Mouse (Mus musculus): ENCODE measurements around the gene A030005L19Rik. TPM values are rescaled to one million over a fixed set of nuclear protein-coding genes. Genes with fewer than 3 reads are reported as not detected.
"Not testable (repeated sequence)": the region's sequence is repeated elsewhere in the genome, so short reads cannot be mapped to it uniquely, and the experiment has no call there.

Gene A030005L19Rik
- total and polyA plus RNA-seq, 2 experiments from 2014 or later = not detected

GRCm38 (mm10) chr1:82938666-82939065 is 25.5 kb downstream of the A030005L19Rik start:
- Histone ChIP-seq H3K4me3 (ENCODE audit: low read depth, low read length) (no peak overlapping the region), H3K9ac (replicated peaks; ENCODE audit: low read depth, low read length) (no peak overlapping the region), H3K36me3 (replicated peaks; ENCODE audit: control insufficient read depth, insufficient read depth, low read length) (no peaks in the 10 kb centered on the region), H3K27ac (ENCODE audit: low read depth) (no peak overlapping the region), H3K4me1 (ENCODE audit: control insufficient read depth, insufficient read depth) (no peaks in the 10 kb centered on the region), H3K9me3 (replicated peaks; ENCODE audit: control insufficient read depth, low read length) (0 out of 2 replicates have a peak, but pooled peaks cover 9% of the 10 kb centered on the region), H3K4me2 (ENCODE audit: low read depth, low read length) (no peak overlapping the region), H3K27me3 (ENCODE audit: control insufficient read depth, insufficient read depth, low read length) (no peaks in the 10 kb centered on the region)
- 92% methylated on average over 5 of the region's 5 CpGs for WGBS
- ATAC-seq (ENCODE audit: insufficient read depth, low read depth) (no peak), DNase-seq (ENCODE audit: low spot score) (no peak)
- TF ChIP-seq EP300 (IDR thresholded peaks at IDR 0.05; ENCODE audit: low read depth) (no peak), CTCF (IDR thresholded peaks at IDR 0.05; ENCODE audit: low read depth) (no peak)

GRCm38 (mm10) chr1:82942505-82942904 is 29.4 kb downstream of the A030005L19Rik start:
- H3K4me2 ChIP-seq (ENCODE audit: low read depth, low read length); ATAC-seq (ENCODE audit: insufficient read depth, low read depth); H3K27ac ChIP-seq (ENCODE audit: low read depth); H3K36me3 ChIP-seq (replicated peaks; ENCODE audit: control insufficient read depth, insufficient read depth, low read length); H3K9ac ChIP-seq (replicated peaks; ENCODE audit: low read depth, low read length); DNase-seq (ENCODE audit: low spot score); H3K4me1 ChIP-seq (ENCODE audit: control insufficient read depth, insufficient read depth); H3K27me3 ChIP-seq (ENCODE audit: control insufficient read depth, insufficient read depth, low read length); H3K9me3 ChIP-seq (replicated peaks; ENCODE audit: control insufficient read depth, low read length); H3K4me3 ChIP-seq (ENCODE audit: low read depth, low read length): not testable (repeated sequence)
- WGBS = 86% methylated on average over 2 of the region's 2 CpGs

DNA sequence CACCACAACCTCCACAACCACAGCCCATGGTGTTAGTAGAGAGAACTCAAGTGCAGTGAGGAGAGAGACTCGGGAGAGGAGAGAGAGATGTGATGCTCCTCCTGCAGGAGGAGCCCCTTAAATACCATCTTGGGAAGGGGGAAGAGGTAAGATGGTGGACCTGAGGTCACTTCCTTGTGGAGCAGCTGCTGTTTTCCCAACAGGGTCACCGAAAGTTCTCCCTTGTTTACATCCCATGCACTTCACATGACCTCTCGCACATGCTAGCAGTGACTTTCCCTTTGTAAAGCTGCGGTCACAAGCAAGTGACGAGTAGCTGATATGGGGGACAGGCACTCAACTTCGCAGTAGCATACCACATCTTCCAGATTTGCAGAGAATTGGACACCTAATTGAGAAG is 30.2 kb downstream of the A030005L19Rik start, which contains the start of gene A030003K21Rik:
A030003K21Rik (minus strand) TSS at position 94 of the 400 bp plus-strand sequence.
- H3K27me3 ChIP-seq (ENCODE audit: control insufficient read depth, insufficient read depth, low read length); H3K9ac ChIP-seq (replicated peaks; ENCODE audit: low read depth, low read length); H3K4me2 ChIP-seq (ENCODE audit: low read depth, low read length); ATAC-seq (ENCODE audit: insufficient read depth, low read depth); H3K4me3 ChIP-seq (ENCODE audit: low read depth, low read length); DNase-seq (ENCODE audit: low spot score); H3K27ac ChIP-seq (ENCODE audit: low read depth); H3K36me3 ChIP-seq (replicated peaks; ENCODE audit: control insufficient read depth, insufficient read depth, low read length); H3K9me3 ChIP-seq (replicated peaks; ENCODE audit: control insufficient read depth, low read length); H3K4me1 ChIP-seq (ENCODE audit: control insufficient read depth, insufficient read depth): not testable (repeated sequence)
- no CpG with 5 or more reads among the region's 6 CpGs for WGBS

DNA sequence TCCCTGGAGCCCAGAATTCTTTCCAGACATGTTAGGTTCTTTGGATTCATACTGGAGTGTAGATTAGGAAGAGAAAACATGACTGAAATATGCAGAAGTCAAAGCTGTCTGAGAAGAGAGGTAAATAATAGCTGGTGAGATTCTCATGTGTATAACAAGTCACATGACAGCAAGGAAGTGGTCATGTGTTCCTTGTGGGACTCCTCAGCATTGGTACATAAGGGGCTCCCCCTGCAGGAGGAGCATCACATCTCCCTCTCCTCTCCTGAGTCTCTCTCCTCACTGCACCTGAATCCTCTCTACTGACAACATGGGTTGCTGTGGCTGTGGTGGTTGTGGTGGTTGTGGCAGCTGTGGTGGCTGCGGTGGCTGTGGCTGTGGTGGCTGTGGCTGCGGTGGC is 32.9 kb downstream of the A030005L19Rik start:
- 100% methylated on average over 2 of the region's 2 CpGs for WGBS
- ATAC-seq (ENCODE audit: insufficient read depth, low read depth); H3K9ac ChIP-seq (replicated peaks; ENCODE audit: low read depth, low read length): not testable (repeated sequence)

GRCm38 (mm10) chr1:82948601-82949000 is 35.5 kb downstream of the A030005L19Rik start:
- H3K9me3 ChIP-seq (replicated peaks; ENCODE audit: control insufficient read depth, low read length) = no peaks in the 10 kb centered on the region
- WGBS = 97% methylated on average over 2 of the region's 2 CpGs
- H3K4me1 ChIP-seq (ENCODE audit: control insufficient read depth, insufficient read depth) = no peaks in the 10 kb centered on the region
- DNase-seq (ENCODE audit: low spot score) (no peak), ATAC-seq (ENCODE audit: insufficient read depth, low read depth) (no peak)
- H3K27ac ChIP-seq (ENCODE audit: low read depth) = no peak overlapping the region
- no peak overlapping the region for H3K9ac ChIP-seq (replicated peaks; ENCODE audit: low read depth, low read length)
- H3K27me3 ChIP-seq (ENCODE audit: control insufficient read depth, insufficient read depth, low read length) = no peaks in the 10 kb centered on the region
- H3K4me2 ChIP-seq (ENCODE audit: low read depth, low read length) = no peak overlapping the region
- TF ChIP-seq CTCF (IDR thresholded peaks at IDR 0.05; ENCODE audit: low read depth) (no peak), EP300 (IDR thresholded peaks at IDR 0.05; ENCODE audit: low read depth) (no peak)
- H3K36me3 ChIP-seq (replicated peaks; ENCODE audit: control insufficient read depth, insufficient read depth, low read length) = no peaks in the 10 kb centered on the region
- no peak overlapping the region for H3K4me3 ChIP-seq (ENCODE audit: low read depth, low read length)

More for the DNA sequence above, 32.9 kb downstream of the A030005L19Rik start:
- not testable (repeated sequence) for H3K4me2 ChIP-seq (ENCODE audit: low read depth, low read length); H3K4me3 ChIP-seq (ENCODE audit: low read depth, low read length); DNase-seq (ENCODE audit: low spot score); H3K36me3 ChIP-seq (replicated peaks; ENCODE audit: control insufficient read depth, insufficient read depth, low read length); H3K9me3 ChIP-seq (replicated peaks; ENCODE audit: control insufficient read depth, low read length); H3K27me3 ChIP-seq (ENCODE audit: control insufficient read depth, insufficient read depth, low read length); H3K27ac ChIP-seq (ENCODE audit: low read depth); H3K4me1 ChIP-seq (ENCODE audit: control insufficient read depth, insufficient read depth)

DNA sequence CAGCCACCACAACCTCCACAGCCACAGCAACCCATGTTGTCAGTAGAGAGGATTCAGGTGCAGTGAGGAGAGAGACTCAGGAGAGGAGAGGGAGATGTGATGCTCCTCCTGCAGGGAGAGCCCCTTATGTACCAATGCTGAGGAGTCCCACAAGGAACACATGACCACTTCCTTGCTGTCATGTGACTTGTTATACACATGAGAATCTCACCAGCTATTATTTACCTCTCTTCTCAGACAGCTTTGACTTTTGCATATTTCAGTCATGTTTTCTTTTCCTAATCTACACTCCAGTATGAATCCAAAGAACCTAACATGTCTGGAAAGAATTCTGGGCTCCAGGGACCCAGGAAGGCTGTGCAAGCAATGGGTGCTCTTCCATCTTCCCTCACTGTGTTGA is 42.8 kb downstream of the A030005L19Rik start, which contains the start of gene Gm7544:
Gm7544 (minus strand) TSS at position 101 of the 400 bp plus-strand sequence.
- not testable (repeated sequence) for H3K4me1 ChIP-seq (ENCODE audit: control insufficient read depth, insufficient read depth); H3K4me2 ChIP-seq (ENCODE audit: low read depth, low read length); H3K27ac ChIP-seq (ENCODE audit: low read depth); H3K9ac ChIP-seq (replicated peaks; ENCODE audit: low read depth, low read length); ATAC-seq (ENCODE audit: insufficient read depth, low read depth); H3K4me3 ChIP-seq (ENCODE audit: low read depth, low read length); DNase-seq (ENCODE audit: low spot score); H3K27me3 ChIP-seq (ENCODE audit: control insufficient read depth, insufficient read depth, low read length); H3K36me3 ChIP-seq (replicated peaks; ENCODE audit: control insufficient read depth, insufficient read depth, low read length); H3K9me3 ChIP-seq (replicated peaks; ENCODE audit: control insufficient read depth, low read length)
